Mouse (Mus musculus): ENCODE measurements around the gene Zfp113. TPM values are rescaled to one million over a fixed set of nuclear protein-coding genes. Genes with fewer than 3 reads are reported as not detected.
"Not testable (repeated sequence)": the region's sequence is repeated elsewhere in the genome, so short reads cannot be mapped to it uniquely, and the experiment has no call there.

The Zfp113 gene
- polyA plus RNA-seq, 1 experiment from 2014 or later, result 42.5 TPM

- Histone ChIP-seq H3K27ac (replicated peaks) (peak overlapping the region; percentile 93; the same call in 1 of the 2 replicates), H3K4me1 (peaks cover 24% of the 10 kb centered on the region), H3K27me3 (no peaks in the 10 kb centered on the region), H3K4me3 (peak overlapping the region; percentile 60), H3K4me2 (replicated peaks) (peak overlapping the region; percentile 66), H3K36me3 (peaks cover 25% of the 10 kb centered on the region; the same call in 1 of the 2 replicates), H3K9me3 (no peaks in the 10 kb centered on the region), H3K9ac (replicated peaks) (peak overlapping the region; percentile 79)
- ATAC-seq (replicated peaks), result no peak
- 73% methylated on average over 3 of the region's 3 CpGs for WGBS
Measured at GRCm38 (mm10) chr5:138118041-138118440, 37.5 kb downstream of the Zfp113 start.

GRCm38 (mm10) chr5:138117199-138118015, 38.1 kb downstream of the Zfp113 start:
- peak; percentile 27; the same call in 1 of the 2 replicates for ATAC-seq (replicated peaks)
- Histone ChIP-seq H3K9ac (replicated peaks) (peak overlapping the region; percentile 79), H3K27ac (replicated peaks) (peak overlapping the region; percentile 93), H3K9me3 (no peaks in the 10 kb centered on the region), H3K4me2 (replicated peaks) (peak overlapping the region; percentile 66), H3K27me3 (no peaks in the 10 kb centered on the region), H3K4me3 (peak overlapping the region; percentile 60), H3K36me3 (peaks cover 21% of the 10 kb centered on the region; the same call in 1 of the 2 replicates), H3K4me1 (peaks cover 24% of the 10 kb centered on the region)
- WGBS, result 3% methylated on average over 16 of the region's 16 CpGs

- Histone ChIP-seq H3K4me3 (peak within 1 kb of the TSS; percentile 60), H3K4me1 (peaks cover 24% of the 10 kb centered on the region), H3K4me2 (replicated peaks) (peak within 1 kb of the TSS; percentile 66), H3K27ac (replicated peaks) (peak within 1 kb of the TSS; percentile 93), H3K27me3 (no peaks in the 10 kb centered on the region), H3K36me3 (peaks cover 17% of the 10 kb centered on the region; the same call in 1 of the 2 replicates), H3K9me3 (no peaks in the 10 kb centered on the region), H3K9ac (replicated peaks) (peak within 1 kb of the TSS; percentile 79)
- peak; percentile 98 for ATAC-seq (replicated peaks)
- WGBS, result 7% methylated on average over 38 of the region's 38 CpGs
Measured at GRCm38 (mm10) chr5:138116255-138117198, 39.0 kb downstream of the Zfp113 start, which contains the start of gene Zscan21. Gene Zscan21 (plus strand): TSS chr5:138116903.

GRCm38 (mm10) chr5:138109847-138110396, 45.6 kb downstream of the Zfp113 start:
- 58% methylated on average over 4 of the region's 4 CpGs for WGBS

GRCm38 (mm10) chr5:138107130-138107529, 48.4 kb downstream of the Zfp113 start:
- 67% methylated on average over 3 of the region's 3 CpGs for WGBS
- ATAC-seq (replicated peaks), result no peak

More at GRCm38 (mm10) chr5:138109847-138110396, 45.6 kb downstream of the Zfp113 start:
- not testable (repeated sequence) for H3K4me1 ChIP-seq; ATAC-seq (replicated peaks); H3K27ac ChIP-seq (replicated peaks); H3K9ac ChIP-seq (replicated peaks); H3K4me2 ChIP-seq (replicated peaks); H3K9me3 ChIP-seq; H3K27me3 ChIP-seq; H3K4me3 ChIP-seq
- H3K36me3 ChIP-seq, result peaks cover 17% of the 10 kb centered on the region

GRCm38 (mm10) chr5:138104976-138105375, 50.6 kb downstream of the Zfp113 start:
- 86% methylated on average over 2 of the region's 2 CpGs for WGBS
- no peak for ATAC-seq (replicated peaks)
- Histone ChIP-seq H3K36me3 (peaks cover 65% of the 10 kb centered on the region), H3K4me1 (no peaks in the 10 kb centered on the region), H3K4me2 (replicated peaks) (no peak overlapping the region), H3K27ac (replicated peaks) (no peak overlapping the region), H3K4me3 (no peak overlapping the region), H3K9ac (replicated peaks) (no peak overlapping the region), H3K27me3 (no peaks in the 10 kb centered on the region), H3K9me3 (no peaks in the 10 kb centered on the region)

More at GRCm38 (mm10) chr5:138107130-138107529, 48.4 kb downstream of the Zfp113 start:
- Histone ChIP-seq H3K4me3 (no peak overlapping the region), H3K4me2 (replicated peaks) (no peak overlapping the region), H3K9ac (replicated peaks) (no peak overlapping the region), H3K9me3 (no peaks in the 10 kb centered on the region), H3K36me3 (peaks cover 45% of the 10 kb centered on the region), H3K4me1 (no peaks in the 10 kb centered on the region), H3K27me3 (no peaks in the 10 kb centered on the region), H3K27ac (replicated peaks) (no peak overlapping the region)

- Histone ChIP-seq H3K4me3 (no peak overlapping the region), H3K9me3 (no peaks in the 10 kb centered on the region), H3K27me3 (no peaks in the 10 kb centered on the region), H3K9ac (replicated peaks) (no peak overlapping the region), H3K4me1 (0 out of 2 replicates have a peak, but pooled peaks cover 2% of the 10 kb centered on the region), H3K4me2 (replicated peaks) (no peak overlapping the region), H3K36me3 (peaks cover 68% of the 10 kb centered on the region), H3K27ac (replicated peaks) (no peak overlapping the region)
- ATAC-seq (replicated peaks), result no peak
- 94% methylated on average over 6 of the region's 6 CpGs for WGBS
Measured at GRCm38 (mm10) chr5:138094474-138094873, 61.1 kb downstream of the Zfp113 start.

GRCm38 (mm10) chr5:138092771-138093170, 62.8 kb downstream of the Zfp113 start:
- no peak for ATAC-seq (replicated peaks)
- H3K4me1 ChIP-seq, result peaks cover 17% of the 10 kb centered on the region
- H3K27me3 ChIP-seq, result no peaks in the 10 kb centered on the region
- peaks cover 57% of the 10 kb centered on the region for H3K36me3 ChIP-seq
- no peaks in the 10 kb centered on the region for H3K9me3 ChIP-seq
- WGBS, result 93% methylated on average over 4 of the region's 4 CpGs
- H3K9ac ChIP-seq (replicated peaks), result no peak overlapping the region
- no peak overlapping the region for H3K4me2 ChIP-seq (replicated peaks)
- no peak overlapping the region for H3K27ac ChIP-seq (replicated peaks)
- H3K4me3 ChIP-seq, result no peak overlapping the region

- Histone ChIP-seq H3K9me3 (no peaks in the 10 kb centered on the region), H3K27ac (replicated peaks) (no peak overlapping the region), H3K36me3 (peaks cover 37% of the 10 kb centered on the region), H3K4me3 (no peak overlapping the region), H3K9ac (replicated peaks) (no peak overlapping the region), H3K27me3 (no peaks in the 10 kb centered on the region), H3K4me2 (replicated peaks) (no peak overlapping the region), H3K4me1 (peaks cover 35% of the 10 kb centered on the region)
- WGBS, result 89% methylated on average over 5 of the region's 5 CpGs
- ATAC-seq (replicated peaks), result no peak
Measured at GRCm38 (mm10) chr5:138090737-138091136, 64.8 kb downstream of the Zfp113 start.

GRCm38 (mm10) chr5:138090271-138090670, 65.3 kb downstream of the Zfp113 start:
- H3K4me1 ChIP-seq, result peaks cover 35% of the 10 kb centered on the region
- H3K27me3 ChIP-seq, result no peaks in the 10 kb centered on the region
- no peak overlapping the region for H3K4me3 ChIP-seq
- ATAC-seq (replicated peaks), result no peak
- H3K36me3 ChIP-seq, result peaks cover 34% of the 10 kb centered on the region
- H3K9me3 ChIP-seq, result no peaks in the 10 kb centered on the region
- no peak overlapping the region for H3K27ac ChIP-seq (replicated peaks)
- no peak overlapping the region for H3K4me2 ChIP-seq (replicated peaks)
- 80% methylated on average over 3 of the region's 3 CpGs for WGBS
- H3K9ac ChIP-seq (replicated peaks), result no peak overlapping the region

Data from forebrain, embryonic 15.5 days (tissue).